Mouse (Mus musculus): ENCODE data around the gene Fbxw19. TPM values are rescaled to one million over a fixed set of nuclear protein-coding genes. Genes with fewer than 3 reads are reported as not detected.

Fbxw19 gene
- not detected in 2 replicates for polyA plus RNA-seq (2012; rRNA removed)

GRCm38 (mm10) chr9:109495775-109496174 is at the start of gene Fbxw19:
Gene Fbxw19, minus strand, starts transcription at chr9:109495875.

GRCm38 (mm10) chr9:109449040-109449439 is 46.6 kb downstream of the Fbxw19 start, which contains the start of gene Fbxw16:
Gene Fbxw16, minus strand, starts transcription at chr9:109449140.

Other genes with a start within 250 kb of the Fbxw19 start
- gene Fbxw14, start 208.2 kb downstream of the Fbxw19 start, polyA plus RNA-seq (2012; rRNA removed): not detected in 2 replicates
- gene Fbxw28, start 156.2 kb downstream of the Fbxw19 start, polyA plus RNA-seq (2012; rRNA removed): not detected in 2 replicates
- not detected in 2 replicates for gene Fbxw22, start 91.6 kb downstream of the Fbxw19 start, polyA plus RNA-seq (2012; rRNA removed)
- gene Fbxw16, start 46.7 kb downstream of the Fbxw19 start, polyA plus RNA-seq (2012; rRNA removed): not detected in 2 replicates
- 0.22 and 0.28 TPM in 2 replicates for gene Fbxw15, start 72.4 kb upstream of the Fbxw19 start, polyA plus RNA-seq (2012; rRNA removed)
- gene Fbxw24, start 130.2 kb upstream of the Fbxw19 start, polyA plus RNA-seq (2012; rRNA removed): 0.04 and 0.05 TPM in 2 replicates
- gene Fbxw25, start 168.8 kb upstream of the Fbxw19 start, polyA plus RNA-seq (2012; rRNA removed): 0.05 TPM in 1 of 2 replicates, not detected in the other
- 0.03 TPM in 1 of 2 replicates, not detected in the other for gene Fbxw18, start 206.8 kb upstream of the Fbxw19 start, polyA plus RNA-seq (2012; rRNA removed)